Mouse (Mus musculus) E14TG2a.4 (cell line): Measurements from ENCODE around the gene 4933414I15Rik.

Experiments
- H3K27me3 ChIP-seq: 2 replicates; pipeline ENCODE4 v1.6.1; 2014; ENCODE audit warnings: low read length, control low read depth; ENCODE audit not compliant: insufficient read depth
- H3K36me3 ChIP-seq: 2 replicates; pipeline ENCODE4 v1.6.1; 2014; ENCODE audit warnings: low read length, control low read depth; ENCODE audit not compliant: insufficient read depth
- H3K4me1 ChIP-seq: replicated peaks from 2 replicates; pipeline ENCODE4 v1.6.1; 2014; ENCODE audit warnings: low read depth, low read length, control low read depth
- H3K4me3 ChIP-seq: replicated peaks from 2 replicates; pipeline ENCODE4 v1.5.1; 2014; ENCODE audit warnings: mild to moderate bottlenecking, low read length
- H3K9me3 ChIP-seq: 2 replicates; pipeline ENCODE4 v1.6.1; 2014; ENCODE audit warnings: low read length, control low read depth
- CTCF ChIP-seq: conservative IDR thresholded peaks from 2 replicates; pipeline ENCODE4 v1.5.1; 2014; ENCODE audit warnings: low read length
- NANOG ChIP-seq: IDR thresholded peaks from 2 replicates; pipeline ENCODE4 v1.6.1; 2014; ENCODE audit warnings: borderline replicate concordance, low read length, mixed read lengths
- POU5F1 ChIP-seq: IDR thresholded peaks from 2 replicates; pipeline ENCODE4 v1.6.1; 2014; ENCODE audit warnings: low read length, borderline replicate concordance

4933414I15Rik gene

DNA sequence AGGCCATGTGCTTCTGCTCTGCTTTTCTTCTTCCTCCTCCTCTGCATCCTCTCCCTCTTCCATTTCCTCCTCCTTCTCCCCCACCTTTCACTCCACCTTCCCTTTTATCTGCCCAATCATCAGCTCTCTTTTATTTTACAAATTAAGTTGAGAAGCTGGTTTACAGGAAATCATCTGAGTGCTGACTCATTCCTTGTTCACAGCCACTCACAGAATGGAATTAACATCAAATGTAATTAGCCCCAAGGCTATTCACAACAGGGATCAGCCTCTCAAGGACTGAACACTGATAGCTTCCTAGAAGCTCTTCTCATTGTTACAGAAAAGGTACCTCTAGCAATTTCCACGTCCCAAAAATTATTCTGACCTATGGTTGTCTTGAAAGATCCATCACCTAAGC is 46.2 kb downstream of the 4933414I15Rik start:
- Histone ChIP-seq H3K4me3 (no peak overlapping the region), H3K27me3 (no peaks in the 10 kb centered on the region), H3K4me1 (no peaks in the 10 kb centered on the region), H3K9me3 (peaks cover 62% of the 10 kb centered on the region), H3K36me3 (peaks cover 38% of the 10 kb centered on the region)
- TF ChIP-seq POU5F1 (no peak), NANOG (peak; percentile 68; the same call in 1 of the 2 replicates), CTCF (no peak)

DNA sequence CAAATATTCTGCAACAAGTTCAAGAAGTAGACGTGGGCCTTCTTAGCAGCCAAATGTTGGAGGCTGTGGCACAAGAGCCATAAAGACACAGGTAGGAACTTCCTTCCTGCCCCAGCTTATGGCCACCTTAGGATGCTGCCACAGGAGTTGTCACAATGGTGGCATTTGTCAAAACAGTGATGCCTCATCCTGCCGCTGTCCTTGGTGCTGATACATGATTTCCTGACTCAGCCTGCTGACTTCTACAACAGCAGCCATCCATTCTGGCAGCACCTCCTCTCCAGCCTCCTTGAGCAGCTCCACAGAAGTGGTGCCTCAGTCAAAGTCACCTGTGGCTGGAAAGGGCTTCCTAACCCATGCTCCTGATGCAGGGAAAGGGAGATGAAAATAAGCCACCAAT is 51.1 kb downstream of the 4933414I15Rik start:
- Histone ChIP-seq H3K4me1 (peaks cover 5% of the 10 kb centered on the region), H3K36me3 (no peaks in the 10 kb centered on the region), H3K4me3 (no peak overlapping the region), H3K9me3 (peaks cover 15% of the 10 kb centered on the region), H3K27me3 (no peaks in the 10 kb centered on the region)
- TF ChIP-seq CTCF (no peak), NANOG (no peak), POU5F1 (no peak)
